Mouse (Mus musculus) inflammation-experienced regulatory T-cells (primary cell): ENCODE data around the gene Gabrb3. TPM values are rescaled to one million over a fixed set of nuclear protein-coding genes. Genes with fewer than 3 reads are reported as not detected.

Experiments
- polyA plus RNA-seq, 2 experiments: library from polyadenylated mRNA; unstranded; fragments of 100-300 nt; shearing (Covaris generic); gene quantifications; one replicate each; pipeline ENCODE4 v1.2.1; 2017

The Gabrb3 gene
- polyA plus RNA-seq, result under 1 TPM; 0.18 to 0.67 TPM

GRCm38 (mm10) chr7:57419392-57419791, at the start of gene Gabrb3:
Gene Gabrb3 (plus strand): TSS chr7:57419692.

GRCm38 (mm10) chr7:57386517-57387340, 32.8 kb upstream of the Gabrb3 start, which contains the start of gene Gabrg3:
Gene Gabrg3 (minus strand): TSS chr7:57387188.

GRCm38 (mm10) chr7:57509681-57510141, 90.2 kb downstream of the Gabrb3 start, which contains the start of gene Gabra5:
Gene Gabra5 (minus strand): TSS chr7:57510059.

Other genes with a start within 250 kb of the Gabrb3 start
- 1 to 10 TPM in 1 of 2 experiments, under 1 TPM in 1; 0.28 to 1.2 TPM for gene Gabrg3, start 32.5 kb upstream of the Gabrb3 start, polyA plus RNA-seq
- not detected for gene Gabra5, start 90.4 kb downstream of the Gabrb3 start, polyA plus RNA-seq